Mouse (Mus musculus) cerebellum, adult 9-11 months (tissue): ENCODE measurements around the gene Ctf1.
"Not testable (repeated sequence)": the region's sequence is repeated elsewhere in the genome, so short reads cannot be mapped to it uniquely, and the experiment has no call there.

ENCODE experiments used
- DNase-seq: peaks from one replicate; pipeline ENCODE4 v3.0.0; 2022

The Ctf1 gene

DNA sequence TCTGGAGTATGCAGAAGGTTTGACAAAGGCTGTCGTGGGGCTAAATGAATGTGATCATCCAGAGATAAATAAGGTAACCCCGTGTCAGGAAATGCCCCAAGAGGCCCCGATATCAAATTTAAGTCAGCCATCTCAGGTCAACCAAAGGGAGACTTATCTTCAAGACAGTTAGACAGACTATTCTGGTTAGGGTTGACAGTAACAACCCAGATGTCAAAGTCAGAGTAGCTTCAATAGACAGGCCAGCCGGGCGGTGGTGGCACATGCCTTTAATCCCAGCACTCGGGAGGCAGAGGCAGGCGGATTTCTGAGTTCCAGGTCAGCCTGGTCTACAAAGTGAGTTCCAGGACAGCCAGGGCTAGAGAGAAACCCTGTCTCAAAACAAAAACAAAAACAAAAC is 18.8 kb upstream of the Ctf1 start:
- not testable (repeated sequence) for DNase-seq

DNA sequence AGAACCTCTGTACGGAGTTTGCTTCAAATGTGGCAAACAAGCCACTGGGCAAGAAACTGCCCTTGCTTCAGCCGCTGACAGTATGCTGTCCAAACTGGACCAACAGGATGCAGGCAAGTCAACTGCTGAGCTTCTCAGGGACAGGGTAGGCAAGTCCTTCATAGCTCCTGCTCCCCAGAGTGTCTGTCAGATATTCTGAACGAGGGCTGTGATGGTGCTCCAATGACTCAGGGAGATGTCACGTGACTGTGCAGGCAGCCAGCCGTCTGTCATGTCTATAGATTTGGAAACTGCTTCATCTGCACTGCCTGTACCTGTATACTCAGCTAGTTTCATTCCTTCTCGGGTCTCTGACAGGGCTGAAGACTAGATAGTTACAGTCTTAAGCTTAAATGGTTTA is 13.6 kb upstream of the Ctf1 start:
- DNase-seq, result no peak

DNA sequence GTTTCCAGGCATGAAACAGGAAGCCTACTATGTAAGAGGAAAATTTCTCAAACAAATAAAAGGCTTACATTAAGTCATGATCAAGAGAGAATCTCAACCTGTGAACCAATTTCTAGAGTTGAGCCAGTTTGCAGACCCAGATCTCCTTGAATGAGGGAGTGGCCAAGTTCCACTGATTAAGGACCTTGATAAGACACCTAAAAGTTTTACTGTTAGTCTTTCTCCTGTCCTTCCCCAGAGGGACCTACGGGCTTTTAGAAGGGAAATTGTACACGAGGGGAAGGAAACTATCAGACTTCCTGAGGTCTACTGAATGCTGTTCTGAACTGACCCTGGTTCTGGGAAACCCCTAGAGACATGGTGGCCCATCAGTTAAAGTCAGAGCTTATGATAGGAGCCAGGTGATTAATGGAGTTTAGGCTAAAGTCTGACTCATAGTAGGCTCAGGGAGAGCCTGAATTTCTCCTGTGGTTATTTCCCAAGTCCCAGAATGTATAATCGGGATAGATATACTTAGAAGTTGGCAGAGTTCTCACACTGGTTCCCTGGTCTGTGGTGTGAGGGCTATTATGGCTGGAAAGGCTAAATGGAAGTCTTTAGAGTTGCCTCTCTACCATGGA is 11.7 kb upstream of the Ctf1 start:
- no peak for DNase-seq

GRCm38 (mm10) chr7:127703561-127704178 is 8.9 kb upstream of the Ctf1 start:
- peak; percentile 59 for DNase-seq

- DNase-seq, result peak; percentile 57
Observed at GRCm38 (mm10) chr7:127704598-127704997, 7.9 kb upstream of the Ctf1 start.

DNA sequence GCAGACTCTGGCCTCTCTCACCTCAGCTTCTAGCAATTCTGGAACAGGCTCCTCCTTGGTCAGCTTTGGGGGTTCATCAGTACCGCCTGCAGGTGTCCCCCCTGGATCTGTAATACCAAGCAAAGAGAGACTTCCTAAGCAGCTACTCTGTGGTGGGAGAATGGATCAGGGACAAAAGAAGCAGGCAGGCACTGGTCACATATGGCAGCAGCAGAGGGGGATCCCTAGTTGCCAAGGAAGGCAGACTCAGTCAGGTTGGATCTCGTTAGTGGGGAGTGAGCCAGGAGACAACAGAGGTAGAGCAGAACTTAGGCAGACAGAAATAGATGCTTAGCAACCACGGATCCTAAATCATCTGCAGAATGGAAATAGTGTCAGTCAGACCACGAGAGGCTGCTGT is 6.8 kb upstream of the Ctf1 start:
- DNase-seq, result peak; percentile 88

GRCm38 (mm10) chr7:127707045-127707956 is 5.2 kb upstream of the Ctf1 start:
- DNase-seq, result peak; percentile 66

GRCm38 (mm10) chr7:127707957-127708206 is 4.7 kb upstream of the Ctf1 start:
- no peak for DNase-seq

- peak; percentile 89 for DNase-seq
Observed at GRCm38 (mm10) chr7:127708207-127709078, 4.1 kb upstream of the Ctf1 start, which contains the start of gene Bcl7c. Gene Bcl7c (minus strand): TSS chr7:127708933.

DNA sequence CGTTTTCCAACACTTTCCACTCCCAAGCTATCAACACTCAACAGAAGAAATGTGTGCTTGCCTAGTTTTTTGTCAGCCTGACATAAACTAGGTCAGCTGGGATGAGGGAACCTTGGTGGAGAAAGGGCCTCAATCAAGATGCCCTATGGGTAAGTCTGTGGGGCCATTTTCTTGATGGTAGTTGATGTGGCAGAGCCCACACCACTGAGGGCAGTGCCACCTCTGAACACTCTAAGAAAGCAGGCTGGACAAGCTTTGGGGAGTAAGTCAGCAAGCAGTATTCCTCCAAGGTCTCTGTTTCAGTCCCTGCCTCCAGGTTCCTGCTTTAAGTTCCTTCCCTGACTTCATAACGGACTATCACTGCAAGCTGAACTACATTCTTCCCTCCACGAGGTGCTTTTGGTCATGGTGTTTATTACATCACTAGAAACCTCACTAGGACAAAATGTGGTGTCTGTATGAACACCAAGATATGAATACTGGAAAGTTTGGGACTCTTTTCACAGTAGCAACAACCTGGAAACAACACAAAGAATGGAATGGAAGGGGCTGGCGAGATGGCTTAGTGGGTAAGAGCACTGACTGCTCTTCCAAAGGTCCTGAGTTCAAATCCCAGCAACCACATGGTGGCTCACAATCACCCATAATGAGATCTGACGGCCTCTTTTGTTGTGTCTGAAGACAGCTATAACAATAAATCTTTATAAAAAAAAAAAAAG is 3.1 kb upstream of the Ctf1 start:
- no peak for DNase-seq

DNA sequence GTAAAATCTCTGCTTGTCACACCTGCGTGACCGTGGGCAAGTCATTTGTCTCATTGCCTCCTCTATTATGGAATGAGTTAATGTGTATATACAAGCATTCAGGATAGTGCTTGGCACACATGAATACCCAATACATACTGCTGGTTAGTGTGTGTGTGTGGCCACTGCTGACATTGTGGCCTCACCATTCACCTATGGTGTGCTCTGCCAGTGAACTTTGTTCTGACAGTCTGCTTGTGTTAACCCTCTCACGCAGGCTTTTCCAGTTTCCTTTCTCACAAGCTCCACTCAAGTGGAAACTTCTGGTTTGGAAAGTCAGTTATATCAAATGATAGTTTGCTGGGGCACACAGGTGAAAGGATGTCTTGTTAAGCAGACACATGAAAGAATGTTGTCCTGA is 1.5 kb upstream of the Ctf1 start:
- DNase-seq, result no peak

DNA sequence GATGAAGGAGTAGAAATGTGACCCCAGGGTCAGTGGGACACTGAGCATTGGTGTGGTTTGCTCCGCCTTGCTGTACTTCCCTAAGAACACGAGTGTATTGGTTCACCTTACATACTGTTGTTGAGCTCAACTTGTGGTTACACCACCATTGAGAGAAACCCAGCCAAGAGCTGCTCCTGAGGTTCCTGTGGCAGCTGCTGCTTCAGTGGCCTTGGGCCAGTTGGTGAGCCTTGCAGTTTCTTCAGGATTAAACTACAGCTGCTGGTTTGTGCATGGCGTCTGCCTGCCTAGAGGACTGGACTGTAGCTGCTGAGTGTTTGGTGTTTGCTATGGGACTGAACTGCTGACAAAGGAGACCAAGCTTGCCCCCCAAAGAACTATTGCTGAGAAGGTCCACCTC is 1.1 kb upstream of the Ctf1 start:
- DNase-seq, result no peak

- DNase-seq, result no peak
Observed at GRCm38 (mm10) chr7:127714816-127715215, 2.3 kb downstream of the Ctf1 start.

GRCm38 (mm10) chr7:127716992-127717391 is 4.5 kb downstream of the Ctf1 start:
- peak; percentile 80 for DNase-seq

DNA sequence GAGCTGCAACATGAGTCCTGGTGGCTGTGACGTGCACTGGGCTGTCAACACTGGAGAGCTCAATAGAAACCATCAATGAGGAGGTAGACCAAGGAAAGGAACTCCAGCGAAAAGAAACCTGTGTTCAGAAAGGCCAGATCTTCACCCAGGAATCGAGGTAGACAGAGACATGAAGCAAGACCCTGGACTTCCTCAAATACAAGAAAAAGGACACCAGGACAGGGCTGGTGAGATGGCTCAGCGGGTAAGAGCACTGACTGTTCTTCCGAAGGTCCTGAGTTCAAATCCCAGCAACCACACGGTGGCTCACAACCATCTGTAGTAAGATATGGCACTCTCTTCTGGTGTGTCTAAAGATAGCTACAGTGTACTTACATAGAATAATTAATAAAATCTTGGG is 5.8 kb downstream of the Ctf1 start:
- DNase-seq, result no peak

DNA sequence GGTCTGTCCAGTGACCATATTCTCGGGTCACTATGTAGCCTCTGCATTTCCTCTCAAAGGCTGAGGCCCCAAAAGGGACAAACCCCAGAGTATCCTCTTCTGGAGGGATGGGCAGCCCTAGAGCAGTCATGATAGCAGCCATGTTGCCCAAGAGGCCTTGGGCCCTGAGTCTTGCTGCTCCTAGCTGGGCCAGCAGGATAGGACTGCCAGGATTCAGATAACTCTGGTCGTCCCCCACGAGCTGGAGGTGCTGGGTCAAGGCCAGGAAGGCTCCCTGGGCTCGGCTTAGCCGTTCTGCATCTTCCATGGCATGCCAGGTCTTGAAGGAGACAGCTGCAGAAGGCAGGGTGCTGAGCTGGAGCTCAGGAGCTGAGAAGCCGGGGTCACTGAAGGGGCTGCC is 6.7 kb downstream of the Ctf1 start:
- DNase-seq, result no peak

DNA sequence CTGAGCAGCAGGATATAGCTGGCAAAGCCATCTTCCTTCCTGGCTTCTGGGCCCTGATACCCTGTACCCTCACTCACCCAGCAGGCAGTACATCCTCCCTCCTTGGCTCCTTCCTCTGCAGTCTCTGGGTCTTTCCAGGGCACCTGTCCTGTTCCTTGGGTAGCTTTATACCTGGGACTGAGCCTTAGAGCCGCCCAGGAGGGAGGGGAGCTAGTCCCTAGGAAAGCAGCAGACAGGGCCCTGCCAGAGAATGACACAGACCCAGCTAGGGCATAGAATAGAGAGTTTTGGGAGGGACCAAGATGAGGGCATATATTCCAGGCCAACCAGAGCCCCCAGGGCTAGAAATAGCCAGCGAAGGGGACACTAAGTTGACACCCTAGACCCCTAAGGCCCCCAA is 13.0 kb downstream of the Ctf1 start:
- no peak for DNase-seq

DNA sequence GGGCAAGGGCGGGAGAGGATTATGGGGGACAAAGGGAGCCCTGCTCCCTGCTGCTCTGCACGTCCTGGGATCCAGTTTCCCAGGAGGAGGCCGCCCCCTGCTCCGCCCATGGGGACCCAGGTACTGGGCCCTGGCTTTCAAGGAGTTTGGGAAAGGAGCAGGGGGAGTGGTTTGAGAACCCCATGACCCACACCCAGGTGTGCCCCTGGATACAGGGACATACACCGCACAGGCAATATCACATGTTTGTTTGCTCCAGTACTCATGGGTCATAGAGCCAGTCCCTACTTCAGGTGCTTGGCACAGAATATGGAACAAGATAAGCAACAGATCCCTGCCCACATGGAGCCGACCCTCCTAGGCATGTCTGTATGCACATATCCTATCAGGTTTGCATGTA is 13.4 kb downstream of the Ctf1 start:
- no peak for DNase-seq

GRCm38 (mm10) chr7:127727898-127728297 is 15.4 kb downstream of the Ctf1 start:
- DNase-seq, result no peak

DNA sequence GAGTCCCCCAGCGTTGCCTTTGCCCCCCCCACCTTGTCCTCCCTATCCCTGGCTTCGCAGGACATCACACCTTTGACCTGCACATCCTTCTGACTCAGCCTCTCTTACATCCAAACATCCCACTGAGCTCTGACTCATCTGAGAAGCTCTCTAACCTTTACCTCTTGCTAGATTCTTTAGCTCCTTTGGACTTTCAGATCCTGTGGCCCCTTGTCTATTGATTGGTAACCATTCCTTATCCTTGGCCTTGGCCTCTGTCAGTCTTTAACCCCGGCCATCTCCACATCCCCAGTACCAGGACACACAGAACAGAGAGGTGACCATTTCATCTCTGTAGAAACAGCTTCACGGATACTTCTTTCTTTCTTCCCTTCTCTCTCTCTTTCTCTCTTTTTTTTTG is 17.6 kb downstream of the Ctf1 start:
- DNase-seq, result no peak

GRCm38 (mm10) chr7:127732066-127732465 is 19.5 kb downstream of the Ctf1 start, which contains the start of gene Ctf2:
Gene Ctf2 (minus strand): TSS chr7:127732166.
- DNase-seq, result not testable (repeated sequence)

DNA sequence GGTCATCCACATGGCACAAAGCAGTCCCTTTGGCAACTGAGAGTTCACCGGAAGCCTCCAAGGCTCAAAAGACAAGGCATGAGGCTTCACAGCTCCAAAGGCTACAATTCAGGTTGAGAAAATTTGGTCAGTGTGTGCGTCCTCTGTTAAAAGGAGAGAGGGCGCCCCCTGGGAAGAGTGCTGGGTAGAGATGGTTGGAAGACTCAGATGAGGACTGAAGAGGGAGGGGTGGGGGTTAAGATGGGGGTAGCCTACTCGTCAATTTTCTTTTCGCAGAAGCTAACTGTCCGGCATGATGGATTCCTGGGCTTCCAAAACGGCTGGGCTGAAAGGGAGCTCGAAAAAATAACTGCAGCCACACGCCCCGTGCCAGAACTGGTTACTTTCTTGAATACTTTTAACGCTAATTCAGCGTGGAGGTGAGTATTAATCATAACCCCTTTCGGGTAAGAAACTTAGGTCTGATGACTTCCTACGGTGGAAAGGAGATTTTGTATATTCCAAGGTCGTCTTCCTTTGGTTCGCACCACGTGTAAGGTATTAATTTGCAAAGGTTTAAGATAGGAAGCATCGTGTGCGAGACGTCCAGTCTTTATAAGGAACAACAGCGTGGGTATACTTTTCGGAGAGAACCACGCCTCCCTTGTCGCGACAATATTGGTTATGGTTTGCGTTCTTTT is 32.0 kb downstream of the Ctf1 start, which contains the start of gene Fbxl19:
TSS of gene Fbxl19 (plus strand) at position 178 of the 680 bp plus-strand sequence.
- DNase-seq, result peak; percentile 84
